Mouse (Mus musculus) hematopoietic stem cell, adult 5-6 weeks (primary cell): ENCODE results near the gene Afm. TPM values are rescaled to one million over a fixed set of nuclear protein-coding genes. Genes with fewer than 3 reads are reported as not detected.

Experiments
- ATAC-seq, 2 experiments: fragments of 125-278 bp in 1 of 2; replicated peaks in 1 of 2; 2 replicates each; pipeline ENCODE4 v1.8.0; 2016 to 2017; ENCODE audit warnings: inconsistent platforms in 2 of 2, mild to moderate bottlenecking in 2 of 2, moderate number of reproducible peaks in 2 of 2, low read depth in 1 of 2, moderate TSS enrichment in 1 of 2; ENCODE audit not compliant: low FRiP score in 2 of 2, poor library complexity in 2 of 2, severe bottlenecking in 2 of 2, insufficient read depth in 1 of 2, low TSS enrichment in 1 of 2
- total RNA-seq: library from RNA; stranded (forward); fragments of 172-1452, 232-1000 nt; gene quantifications from 2 replicates; pipeline ENCODE4 v1.2.3, GENCODE M21; 2017

Gene Afm
- total RNA-seq, 1 experiment from 2014 or later, result 0.15 TPM

DNA sequence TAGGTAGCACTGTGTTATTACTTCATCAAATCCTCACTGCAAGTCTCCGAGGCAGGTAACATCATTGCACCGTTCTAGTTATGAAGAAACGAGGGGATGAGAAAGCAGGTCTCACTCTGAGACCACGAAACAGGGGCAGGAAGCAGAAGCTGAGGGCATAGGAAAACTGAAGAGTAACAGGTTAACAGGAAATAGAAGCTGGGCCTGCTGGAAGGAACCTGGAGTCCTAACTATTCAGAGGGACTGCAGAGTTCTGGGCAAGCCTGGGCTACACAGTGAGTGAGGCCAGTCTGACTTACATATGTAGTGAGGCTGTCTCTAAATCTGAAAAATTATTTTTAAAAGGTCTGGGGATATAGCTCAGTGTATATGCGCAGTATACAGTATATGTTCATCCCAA lies 69.4 kb downstream of the Afm start:
- no peak for ATAC-seq

DNA sequence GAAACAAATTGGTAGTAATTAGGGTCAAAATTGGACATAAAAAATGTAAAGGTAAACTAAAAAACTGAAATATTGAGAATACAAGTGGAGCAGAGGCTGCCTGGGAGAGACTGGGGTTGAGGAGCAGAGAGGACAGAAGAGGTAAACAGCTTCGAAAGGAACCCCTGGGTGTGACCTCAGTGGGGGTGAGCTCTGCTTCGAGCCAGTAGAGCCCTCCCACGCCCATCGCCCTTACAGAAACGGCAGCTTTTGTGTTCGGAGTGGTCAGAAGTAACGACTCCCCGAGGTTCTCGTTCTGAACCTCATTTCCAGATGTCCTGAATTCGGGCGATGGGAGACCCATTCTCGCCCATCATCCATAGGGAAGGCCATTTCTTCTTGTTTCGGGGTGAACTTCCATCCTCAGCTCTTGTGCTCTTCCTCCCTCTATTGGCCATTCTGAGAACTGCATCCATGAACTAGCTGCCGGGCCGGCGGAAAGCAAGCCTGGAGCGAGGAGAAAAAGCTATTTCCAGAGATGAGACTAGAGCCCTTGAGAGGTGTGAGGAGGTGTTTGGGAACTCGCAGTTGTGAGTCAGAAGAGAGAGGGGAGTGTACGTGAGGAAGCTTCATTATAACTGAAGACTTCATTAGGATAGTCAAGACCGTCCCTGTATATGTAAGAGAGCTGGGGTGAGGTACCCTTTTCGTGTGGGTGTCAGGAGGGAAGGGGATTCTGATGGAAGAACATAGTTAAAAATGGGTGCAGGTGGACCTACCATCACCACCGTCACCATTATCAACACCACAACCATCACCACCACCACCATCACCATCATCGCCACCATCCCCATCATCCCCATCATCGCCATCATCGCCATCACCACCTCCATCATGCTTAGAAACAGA lies 70.2 kb downstream of the Afm start:
- peak; percentile 76 to 82 for ATAC-seq

DNA sequence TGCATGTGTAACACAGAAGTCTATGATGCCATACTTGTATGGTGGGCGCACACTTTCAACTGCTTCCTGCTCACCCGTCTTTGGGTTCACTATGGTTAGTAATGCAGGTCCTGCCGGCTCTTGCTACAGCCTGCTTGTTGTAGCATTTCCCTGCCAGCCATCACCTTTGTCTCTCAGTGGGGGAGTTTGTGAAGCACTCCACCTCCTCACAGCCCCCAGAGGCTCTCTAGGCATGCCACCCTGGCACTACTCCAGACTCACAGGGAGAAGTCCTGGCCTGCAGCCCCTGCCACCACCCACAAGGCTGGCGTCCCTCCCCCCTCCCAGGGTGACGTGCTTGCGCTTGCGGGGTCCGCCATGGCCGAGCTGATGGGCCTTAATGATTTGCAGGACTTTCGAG lies 71.9 kb downstream of the Afm start:
- ATAC-seq, result no peak

DNA sequence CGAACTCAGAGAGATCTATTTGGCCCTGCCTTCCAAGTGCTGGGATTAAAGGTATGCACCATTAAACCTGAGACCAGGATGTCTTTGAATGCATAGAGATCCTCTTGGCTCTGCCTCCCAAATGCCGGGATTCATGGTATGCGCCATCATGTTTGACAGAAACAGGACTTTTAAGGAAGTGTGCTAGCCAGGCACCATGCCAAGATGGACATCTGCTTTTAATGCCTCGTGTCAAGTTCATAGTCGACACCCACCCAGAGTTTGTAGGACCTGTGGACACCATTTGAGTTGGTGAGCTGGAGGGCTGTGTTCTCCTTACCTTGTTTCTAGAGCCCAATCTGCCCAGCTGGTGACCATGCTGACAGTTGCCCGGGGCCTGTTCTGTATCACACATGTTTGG lies 73.2 kb downstream of the Afm start:
- ATAC-seq, result no peak

DNA sequence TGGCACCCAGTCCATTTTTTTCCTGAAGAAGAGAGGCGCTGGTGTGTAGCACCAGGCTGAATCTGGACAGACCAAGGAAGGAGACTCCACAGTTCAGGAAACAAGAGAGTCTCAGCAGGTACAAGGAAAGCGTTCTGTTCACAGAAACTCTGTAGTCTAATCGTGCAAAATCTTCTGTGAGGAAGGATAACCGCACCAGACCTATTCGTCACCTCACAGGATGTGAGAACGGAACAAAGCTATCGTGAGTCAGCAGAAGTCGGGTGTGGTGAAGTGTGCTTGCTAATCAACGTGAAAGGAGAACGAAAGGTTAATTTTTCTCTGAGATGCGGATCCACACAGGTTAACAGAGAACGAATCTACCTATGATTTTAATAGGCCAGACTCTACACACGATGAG lies 76.2 kb downstream of the Afm start:
- ATAC-seq, result peak; percentile 94 to 95

DNA sequence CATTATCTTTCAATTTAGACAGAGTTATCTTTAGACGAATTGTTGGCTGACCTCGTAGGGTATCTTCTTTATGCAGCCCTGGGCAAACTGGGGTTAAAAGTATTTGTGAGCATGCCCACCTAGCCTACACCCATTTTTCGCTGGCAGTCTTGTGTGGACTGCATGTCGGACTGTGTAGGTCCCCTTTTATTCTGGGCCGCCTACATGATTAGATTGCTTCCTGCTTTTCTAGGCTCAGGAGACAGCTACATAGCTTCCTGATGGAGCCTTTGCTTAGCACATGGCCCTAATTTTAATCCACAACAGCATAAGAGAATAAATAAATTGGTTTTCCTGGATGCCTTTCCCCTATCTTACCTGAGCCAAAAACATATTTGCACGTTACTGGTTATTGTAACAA lies 77.4 kb downstream of the Afm start:
- ATAC-seq, result no peak

DNA sequence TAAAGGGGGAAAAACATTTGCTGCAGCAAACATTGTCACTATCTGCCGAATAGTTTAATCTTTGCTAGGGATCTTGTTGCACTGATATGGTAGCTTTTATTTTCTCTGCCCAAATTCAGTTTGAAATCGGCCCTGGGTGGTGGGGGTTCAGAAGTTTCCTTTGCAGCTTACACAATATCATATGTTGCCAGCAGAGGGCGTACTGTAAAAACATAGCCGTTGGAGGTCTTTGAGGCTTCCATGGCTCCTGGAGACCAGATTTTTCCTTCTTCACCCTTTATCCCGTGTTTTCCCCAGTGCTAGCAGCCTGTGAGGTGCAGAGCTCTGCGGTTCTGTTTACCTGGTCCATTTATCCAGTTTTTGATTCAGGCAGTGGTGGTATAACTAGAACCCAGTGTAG lies 82.7 kb downstream of the Afm start:
- ATAC-seq, result peak in 1 of 2 experiments; percentile 67; a peak in 1 of 4 replicates

Other genes with a start within 250 kb of the Afm start
- 136 TPM in 2 replicates for gene Ankrd17, start 152.4 kb upstream of the Afm start, total RNA-seq
- gene Gm9958, start 151.7 kb upstream of the Afm start, total RNA-seq, result 3.3 and 6.0 TPM in 2 replicates
- gene Alb, start 58.0 kb upstream of the Afm start, total RNA-seq, result not detected in 2 replicates
- 1.8 and 5.0 TPM in 2 replicates for gene Afp, start 28.2 kb upstream of the Afm start, total RNA-seq
- not detected in 2 replicates for gene 5830473C10Rik, start 42.2 kb downstream of the Afm start, total RNA-seq
- 2.0 and 5.3 TPM in 2 replicates for gene Rassf6, start 121.7 kb downstream of the Afm start, total RNA-seq
- gene Cxcl5, start 240.4 kb downstream of the Afm start, total RNA-seq, result not detected in 2 replicates
- gene Ppbp, start 249.6 kb downstream of the Afm start, total RNA-seq, result 0.75 and 5.4 TPM in 2 replicates